Mouse (Mus musculus) forebrain, embryonic 14.5 days (tissue): ENCODE data around the gene Odf2l. TPM values are rescaled to one million over a fixed set of nuclear protein-coding genes. Genes with fewer than 3 reads are reported as not detected.
A peak's percentile ranks its signal among the peaks of the same experiment; 100 is the strongest.

Experiments
- ATAC-seq: fragments of 200-750 bp; cut with Nextera tagmentation; 2 replicates; pipeline ENCODE4 v1.8.0; 2017; ENCODE audit warnings: mild to moderate bottlenecking, moderate library complexity
- DNase-seq: peaks from one replicate; pipeline ENCODE4 v3.0.0-alpha.2; 2015; ENCODE audit warnings: low spot score
- H3K27ac ChIP-seq: fragments of 300-500 bp; sonication (generic); 2 replicates; pipeline ENCODE4 v1.5.1; 2014; ENCODE audit warnings: low read depth, mild to moderate bottlenecking, control low read depth, low read length, moderate library complexity
- H3K27me3 ChIP-seq: fragments of 300-500 bp; sonication (generic); replicated peaks from 2 replicates; pipeline ENCODE4 v1.6.1; 2014; ENCODE audit warnings: low read length, control low read depth, mixed read lengths; ENCODE audit not compliant: control insufficient read depth, insufficient read depth
- H3K36me3 ChIP-seq: fragments of 300-500 bp; sonication (generic); 2 replicates; pipeline ENCODE4 v1.6.1; 2014; ENCODE audit warnings: low read length, control low read depth; ENCODE audit not compliant: control insufficient read depth, insufficient read depth
- H3K4me1 ChIP-seq: fragments of 300-500 bp; sonication (generic); 2 replicates; pipeline ENCODE4 v1.6.1; 2014; ENCODE audit warnings: antibody characterized with exemption, low read length, control low read depth; ENCODE audit not compliant: control insufficient read depth, insufficient read depth
- H3K4me2 ChIP-seq: fragments of 300-500 bp; sonication (generic); 2 replicates; pipeline ENCODE4 v1.6.1; 2014; ENCODE audit warnings: mild to moderate bottlenecking, control low read depth, low read length
- H3K4me3 ChIP-seq: fragments of 300-500 bp; sonication (generic); 2 replicates; pipeline ENCODE4 v1.5.1; 2014; ENCODE audit warnings: low read depth, low read length, control low read depth
- H3K9ac ChIP-seq: fragments of 300-500 bp; sonication (generic); 2 replicates; pipeline ENCODE4 v1.6.1; 2014; ENCODE audit warnings: mild to moderate bottlenecking, low read length, control low read depth, moderate library complexity
- H3K9me3 ChIP-seq: fragments of 300-500 bp; sonication (generic); replicated peaks from 2 replicates; pipeline ENCODE4 v1.6.1; 2016; ENCODE audit warnings: low read length, control low read depth, mixed read lengths; ENCODE audit not compliant: control insufficient read depth
- WGBS: fragments of 180-500 bp; shearing (Covaris S2); extraction: QIAGEN DNeasy Blood & Tissue Kit; methylation state at CpG from one replicate; pipeline ENCODE4 v1.1.7; 2014; 5-methylcytosine and 5-hydroxymethylcytosine counted together
- polyA plus RNA-seq: library from polyadenylated mRNA; unstranded; fragments of >200 nt; fragmentation: Nextera tagmentation; extraction: Ambion mirVana; gene quantifications from 2 replicates; pipeline ENCODE4 v1.2.1, GENCODE M21; 2014

Odf2l gene
- polyA plus RNA-seq, 1 experiment from 2014 or later: 16.6 TPM

DNA sequence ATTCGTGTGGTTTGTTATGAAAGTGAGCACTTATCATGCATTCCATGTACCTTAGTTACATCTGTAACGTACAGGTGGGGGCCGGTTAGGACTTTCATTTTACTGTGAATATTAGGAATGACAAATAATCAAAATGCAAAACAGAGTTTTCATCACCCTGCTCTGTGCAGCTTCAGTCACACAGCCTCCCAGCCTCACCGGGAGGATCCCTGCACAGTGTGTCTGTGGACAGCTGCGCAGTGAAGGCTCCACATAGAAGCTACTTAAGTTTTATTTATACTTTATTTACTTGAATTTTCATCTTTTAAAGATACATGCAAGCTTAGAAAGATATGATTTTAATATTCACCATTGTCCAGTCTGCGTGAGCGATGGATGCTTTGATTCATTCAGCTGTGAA lies 32.7 kb downstream of the Odf2l start:
- 86% methylated on average over 7 of the region's 7 CpGs for WGBS
- H3K4me3 ChIP-seq: no peak overlapping the region
- H3K27ac ChIP-seq: no peak overlapping the region
- H3K4me1 ChIP-seq: no peaks in the 10 kb centered on the region
- no peaks in the 10 kb centered on the region for H3K9me3 ChIP-seq
- peaks cover 24% of the 10 kb centered on the region for H3K36me3 ChIP-seq
- H3K27me3 ChIP-seq: no peaks in the 10 kb centered on the region
- DNase-seq (no peak), ATAC-seq (0 out of 2 replicates have a peak, but pooled peaks have one; percentile 30)
- H3K4me2 ChIP-seq: no peak overlapping the region
- no peak overlapping the region for H3K9ac ChIP-seq

DNA sequence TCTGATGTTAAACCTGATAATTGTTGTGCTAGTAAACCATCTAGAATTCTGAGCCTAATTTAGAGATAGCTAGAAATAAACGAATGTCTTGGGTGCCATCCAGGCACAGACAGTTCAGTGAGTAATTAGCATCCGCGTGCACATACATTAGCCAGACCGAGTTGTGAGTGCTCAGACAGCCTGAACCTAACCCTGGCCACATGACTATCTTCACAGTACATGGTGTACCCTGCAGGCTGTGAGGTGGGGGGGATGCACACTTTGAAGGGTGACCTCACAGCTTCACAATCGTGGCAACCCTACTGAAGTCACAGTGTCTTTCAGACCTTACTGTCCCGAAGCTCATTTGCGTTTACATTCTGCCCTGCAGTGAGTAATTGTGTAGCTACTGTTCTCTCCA lies 33.5 kb downstream of the Odf2l start:
- Histone ChIP-seq H3K4me2 (no peak overlapping the region), H3K9ac (no peak overlapping the region), H3K36me3 (peaks cover 19% of the 10 kb centered on the region), H3K27ac (no peak overlapping the region), H3K9me3 (no peaks in the 10 kb centered on the region), H3K27me3 (no peaks in the 10 kb centered on the region), H3K4me1 (no peaks in the 10 kb centered on the region), H3K4me3 (no peak overlapping the region)
- peak; percentile 69 for ATAC-seq
- 58% methylated on average over 7 of the region's 7 CpGs for WGBS
- DNase-seq: peak; percentile 43

DNA sequence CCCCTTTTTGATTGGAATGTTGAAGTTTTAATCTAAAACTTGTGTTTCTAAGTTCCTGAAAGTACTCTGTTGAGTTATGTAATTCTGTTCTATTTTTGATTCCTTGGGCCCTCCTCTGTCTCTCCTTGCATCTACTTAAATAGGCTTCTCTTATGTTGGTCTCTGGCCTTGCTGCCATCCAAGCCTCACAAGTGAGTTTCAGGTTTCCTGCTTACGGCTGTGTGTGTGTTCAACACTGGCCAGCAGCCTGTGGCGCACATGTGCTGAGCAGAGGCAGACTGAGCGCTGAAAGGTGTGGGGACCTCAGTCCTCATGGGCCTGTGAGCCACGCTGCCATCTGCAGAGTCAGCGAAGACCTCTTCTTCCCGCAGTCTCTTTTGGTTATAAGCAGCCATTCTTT lies 38.5 kb downstream of the Odf2l start:
- 93% methylated on average over 6 of the region's 6 CpGs for WGBS
- H3K4me3 ChIP-seq: no peak overlapping the region
- H3K4me1 ChIP-seq: no peaks in the 10 kb centered on the region
- DNase-seq (no peak), ATAC-seq (no peak)
- no peaks in the 10 kb centered on the region for H3K27me3 ChIP-seq
- no peak overlapping the region for H3K9ac ChIP-seq
- no peaks in the 10 kb centered on the region for H3K9me3 ChIP-seq
- H3K27ac ChIP-seq: no peak overlapping the region
- H3K4me2 ChIP-seq: no peak overlapping the region
- H3K36me3 ChIP-seq: peaks cover 11% of the 10 kb centered on the region; the same call in 1 of the 2 replicates

- ATAC-seq (no peak), DNase-seq (no peak)
- Histone ChIP-seq H3K9ac (no peak overlapping the region), H3K4me2 (no peak overlapping the region), H3K36me3 (peaks cover 11% of the 10 kb centered on the region; the same call in 1 of the 2 replicates), H3K4me3 (no peak overlapping the region), H3K9me3 (no peaks in the 10 kb centered on the region), H3K27me3 (no peaks in the 10 kb centered on the region), H3K27ac (no peak overlapping the region), H3K4me1 (no peaks in the 10 kb centered on the region)
- 92% methylated on average over 3 of the region's 3 CpGs for WGBS
Measured at GRCm38 (mm10) chr3:145158441-145158840, 40.1 kb downstream of the Odf2l start.

- Histone ChIP-seq H3K4me1 (no peaks in the 10 kb centered on the region), H3K9me3 (no peaks in the 10 kb centered on the region), H3K4me2 (no peak overlapping the region), H3K9ac (no peak overlapping the region), H3K36me3 (no peaks in the 10 kb centered on the region), H3K4me3 (no peak overlapping the region), H3K27ac (no peak overlapping the region), H3K27me3 (no peaks in the 10 kb centered on the region)
- WGBS: 98% methylated on average over 11 of the region's 11 CpGs
- no peak for ATAC-seq
- DNase-seq: no peak
Measured at GRCm38 (mm10) chr3:145166741-145167140, 48.4 kb downstream of the Odf2l start.

GRCm38 (mm10) chr3:145167766-145168165 lies 49.4 kb downstream of the Odf2l start:
- no peak for DNase-seq
- no peak for ATAC-seq

DNA sequence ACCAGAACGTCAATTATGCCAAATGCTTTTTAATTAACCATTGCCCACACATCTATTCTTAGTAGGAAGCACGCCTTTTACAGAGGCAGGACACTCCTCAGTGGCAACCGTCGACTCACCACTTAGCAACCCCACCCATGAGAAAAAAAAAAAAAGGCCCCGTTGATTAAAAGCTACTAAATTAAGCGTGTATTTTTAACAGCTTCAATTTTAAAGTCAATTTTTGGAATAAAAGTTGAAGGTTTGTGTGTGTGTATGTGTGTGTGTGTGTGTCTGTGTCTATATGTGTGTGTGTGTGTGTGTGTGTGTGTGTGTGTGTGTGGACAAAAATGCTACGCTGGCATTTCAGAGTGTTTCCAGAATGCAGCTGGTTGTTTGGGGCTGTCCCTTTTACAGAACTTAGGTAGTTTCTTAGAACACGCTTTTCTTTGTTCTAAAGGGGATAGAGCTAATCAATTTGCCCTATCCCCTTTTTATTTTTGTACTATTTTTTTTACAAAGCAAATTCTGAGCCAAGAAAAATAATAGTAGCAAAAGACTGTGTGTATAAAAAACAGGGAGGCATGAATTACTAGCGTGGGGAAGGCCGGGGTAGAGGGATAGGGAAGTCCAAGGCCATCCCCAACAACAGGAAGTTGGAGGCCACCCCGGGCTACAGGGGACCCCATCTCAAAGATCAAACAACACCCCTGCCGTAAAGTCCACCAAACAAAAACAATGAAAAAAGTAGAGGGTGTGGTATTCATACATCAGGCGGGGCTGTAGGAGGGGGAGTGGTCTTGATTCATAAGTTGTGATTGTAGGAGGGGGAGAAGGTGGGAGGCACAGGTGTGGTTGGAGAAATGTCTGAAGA lies 50.7 kb downstream of the Odf2l start:
- no peak overlapping the region for H3K27ac ChIP-seq
- no peaks in the 10 kb centered on the region for H3K27me3 ChIP-seq
- no peaks in the 10 kb centered on the region for H3K9me3 ChIP-seq
- ATAC-seq (no peak), DNase-seq (no peak)
- H3K9ac ChIP-seq: no peak overlapping the region
- no peak overlapping the region for H3K4me2 ChIP-seq
- WGBS: 77% methylated on average over 13 of the region's 13 CpGs
- no peak overlapping the region for H3K4me3 ChIP-seq
- no peaks in the 10 kb centered on the region for H3K4me1 ChIP-seq
- H3K36me3 ChIP-seq: no peaks in the 10 kb centered on the region

More at GRCm38 (mm10) chr3:145167766-145168165, 49.4 kb downstream of the Odf2l start:
- no peak overlapping the region for H3K4me3 ChIP-seq
- no peak overlapping the region for H3K9ac ChIP-seq
- H3K36me3 ChIP-seq: no peaks in the 10 kb centered on the region
- no peaks in the 10 kb centered on the region for H3K27me3 ChIP-seq
- H3K4me2 ChIP-seq: no peak overlapping the region
- H3K4me1 ChIP-seq: no peaks in the 10 kb centered on the region
- no peak overlapping the region for H3K27ac ChIP-seq
- no peaks in the 10 kb centered on the region for H3K9me3 ChIP-seq
- WGBS: 77% methylated on average over 5 of the region's 5 CpGs

GRCm38 (mm10) chr3:145170028-145170427 lies 51.6 kb downstream of the Odf2l start:
- Histone ChIP-seq H3K27ac (no peak overlapping the region), H3K9ac (no peak overlapping the region), H3K9me3 (no peaks in the 10 kb centered on the region), H3K4me2 (no peak overlapping the region), H3K36me3 (no peaks in the 10 kb centered on the region), H3K4me1 (no peaks in the 10 kb centered on the region), H3K27me3 (no peaks in the 10 kb centered on the region), H3K4me3 (no peak overlapping the region)
- 91% methylated on average over 4 of the region's 4 CpGs for WGBS
- ATAC-seq (no peak), DNase-seq (no peak)

- no peaks in the 10 kb centered on the region for H3K36me3 ChIP-seq
- 91% methylated on average over 6 of the region's 6 CpGs for WGBS
- no peaks in the 10 kb centered on the region for H3K4me1 ChIP-seq
- no peak overlapping the region for H3K4me2 ChIP-seq
- no peak overlapping the region for H3K27ac ChIP-seq
- H3K9ac ChIP-seq: no peak overlapping the region
- H3K4me3 ChIP-seq: no peak overlapping the region
- no peaks in the 10 kb centered on the region for H3K9me3 ChIP-seq
- DNase-seq (no peak), ATAC-seq (no peak)
- no peaks in the 10 kb centered on the region for H3K27me3 ChIP-seq
Measured at GRCm38 (mm10) chr3:145170604-145171389, 52.4 kb downstream of the Odf2l start.
